8 mouse cellular contexts compared by ENCODE assay signal in genomic region chr9:122424941-122425608, GRCm38 (mm10).
DNase-seq lines count a peak whose midpoint lies in the region; ATAC-seq and TF ChIP-seq lines count a peak whose summit lies in the region.

No protein-coding gene starts in this region.

- WGBS in heart, embryonic 15.5 days: 37% methylated on average over 14 of the region's 14 CpGs
- WGBS in lung, embryonic 16.5 days: 37% methylated on average over 14 of the region's 14 CpGs

- TF ChIP-seq POLR2A in ES-Bruce4 (IDR thresholded peaks at IDR 0.05; ENCODE audit: insufficient read depth, low read length): no peak

- no peak overlapping the region for H3K27ac ChIP-seq in ES-Bruce4 (ENCODE audit: insufficient read depth, low read length)
- H3K27ac ChIP-seq in heart, embryonic 15.5 days: no peak overlapping the region
- H3K27ac ChIP-seq in lung, embryonic 16.5 days (ENCODE audit: low read length): no peak overlapping the region

- H3K4me2 ChIP-seq in heart, embryonic 15.5 days: peak overlapping the region; percentile 41
- H3K4me2 ChIP-seq in lung, embryonic 16.5 days (ENCODE audit: low read depth, low read length): peak overlapping the region; percentile 20; the same call in 1 of the 2 replicates

- no peaks in the 10 kb centered on the region for H3K4me1 ChIP-seq in ES-Bruce4 (ENCODE audit: control insufficient read depth, insufficient read depth, low read length)
- peaks cover 6% of the 10 kb centered on the region for H3K4me1 ChIP-seq in heart, embryonic 15.5 days (replicated peaks)
- no peaks in the 10 kb centered on the region for H3K4me1 ChIP-seq in lung, embryonic 16.5 days (replicated peaks; ENCODE audit: control insufficient read depth, insufficient read depth, low read length)

- H3K27me3 ChIP-seq in ES-Bruce4 (ENCODE audit: control insufficient read depth, insufficient read depth, low read length, poor library complexity, severe bottlenecking): no peaks in the 10 kb centered on the region
- H3K27me3 ChIP-seq in heart, embryonic 15.5 days: peaks cover 10% of the 10 kb centered on the region; the same call in 1 of the 2 replicates
- no peaks in the 10 kb centered on the region for H3K27me3 ChIP-seq in lung, embryonic 16.5 days (ENCODE audit: control insufficient read depth, insufficient read depth, low read depth, low read length)

- H3K4me3 ChIP-seq in ES-Bruce4 (ENCODE audit: low read depth, low read length): peak overlapping the region; percentile 17
- H3K4me3 ChIP-seq in heart, embryonic 15.5 days: peak overlapping the region; percentile 24
- H3K4me3 ChIP-seq in lung, embryonic 16.5 days (ENCODE audit: low read length): no peak overlapping the region

- intact Hi-C loops in heart, postnatal 25 days (cut with DNase I): loop anchor here (10.0 kb wide), 1 partner anchor 260 kb away; no protein-coding TSS in a partner anchor

- H3K9me3 ChIP-seq in ES-Bruce4 (replicated peaks; ENCODE audit: control insufficient read depth, insufficient read depth, low read length, poor library complexity, severe bottlenecking): no peaks in the 10 kb centered on the region
- H3K9me3 ChIP-seq in heart, embryonic 15.5 days (replicated peaks): no peaks in the 10 kb centered on the region
- no peaks in the 10 kb centered on the region for H3K9me3 ChIP-seq in lung, embryonic 16.5 days (ENCODE audit: control insufficient read depth, low read length)

- H3K36me3 ChIP-seq in ES-Bruce4 (ENCODE audit: control insufficient read depth, insufficient read depth, low read length, poor library complexity, severe bottlenecking): no peaks in the 10 kb centered on the region
- H3K36me3 ChIP-seq in heart, embryonic 15.5 days: no peaks in the 10 kb centered on the region
- no peaks in the 10 kb centered on the region for H3K36me3 ChIP-seq in lung, embryonic 16.5 days (ENCODE audit: control insufficient read depth, insufficient read depth, low read length)

- TF ChIP-seq CTCF in ES-Bruce4 (IDR thresholded peaks at IDR 0.05; ENCODE audit: low read depth, low read length): peak; percentile 72

- TF ChIP-seq EP300 in ES-Bruce4 (IDR thresholded peaks at IDR 0.05; ENCODE audit: insufficient read depth, low read depth, low read length): no peak

- H3K9ac ChIP-seq in ES-Bruce4 (ENCODE audit: low read depth, poor library complexity, severe bottlenecking): no peak overlapping the region
- H3K9ac ChIP-seq in heart, embryonic 15.5 days: no peak overlapping the region
- H3K9ac ChIP-seq in lung, embryonic 16.5 days (ENCODE audit: low read length): no peak overlapping the region

- ATAC-seq in heart, embryonic 15.5 days (replicated peaks; ENCODE audit: insufficient number of reproducible peaks, insufficient read depth, low FRiP score, low read depth): no peak
- 0 out of 2 replicates have a peak, but pooled peaks have one; percentile 31 for ATAC-seq in lung, embryonic 16.5 days (ENCODE audit: low read depth)

- peak; percentile 92 for DNase-seq in heart, adult 11 months
- DNase-seq in heart, postnatal 25 days (ENCODE audit: low spot score): no peak
- peak; percentile 15 for DNase-seq in c-Kit-positive CD71-positive TER-119-negative erythroid progenitor cells, embryonic 14.5 days (ENCODE audit: low read depth)
- peak; percentile 36 for DNase-seq in thymus, postnatal 25 days
- no peak for DNase-seq in adipocyte (ENCODE audit: low spot score)

Comparison
In these comparisons a context has a peak if more than half of its experiments do, and no peak if none do; other contexts are left out.
1. DNase-seq: peak in heart, adult 11 months (single experiment), c-Kit-positive CD71-positive TER-119-negative erythroid progenitor cells, embryonic 14.5 days (single experiment) and thymus, postnatal 25 days (single experiment); none in heart, postnatal 25 days (single experiment) and adipocyte (single experiment).